Mouse (Mus musculus): ENCODE data around the gene Gm17521. TPM values are rescaled to one million over a fixed set of nuclear protein-coding genes. Genes with fewer than 3 reads are reported as not detected.
"Not testable (repeated sequence)": the region's sequence is repeated elsewhere in the genome, so short reads cannot be mapped to it uniquely, and the experiment has no call there.

The Gm17521 gene
- total RNA-seq (2021): not detected
- long read RNA-seq, experiment 1: 0 reads
- long read RNA-seq, experiment 2: 0 reads

DNA sequence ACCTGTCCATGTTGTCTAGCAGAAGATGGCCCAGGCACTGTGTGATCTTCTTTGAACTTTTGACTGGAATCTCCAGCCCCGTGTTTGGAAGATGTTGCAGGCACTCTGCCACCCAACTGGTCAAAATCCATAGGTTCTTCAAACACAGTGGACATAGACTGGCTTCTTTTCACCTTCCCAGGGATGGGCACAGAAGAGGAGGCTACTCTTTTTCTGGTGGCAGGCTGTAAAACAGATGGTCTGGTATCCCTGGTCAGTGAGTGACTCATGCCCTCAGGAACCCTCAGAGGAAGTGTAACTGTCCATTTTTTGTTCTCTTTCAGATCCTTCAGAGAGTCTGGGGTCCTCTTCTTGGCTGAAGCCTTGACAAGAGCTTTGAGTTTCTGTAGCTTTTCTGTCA lies at the start of gene Gm17521:
Gene Gm17521, minus strand, starts transcription at position 101 of the 400 bp plus-strand sequence.
- DNase-seq: not testable (repeated sequence)

GRCm38 (mm10) chrX:123043956-123044355 lies 14.5 kb upstream of the Gm17521 start:
- DNase-seq: no peak

DNA sequence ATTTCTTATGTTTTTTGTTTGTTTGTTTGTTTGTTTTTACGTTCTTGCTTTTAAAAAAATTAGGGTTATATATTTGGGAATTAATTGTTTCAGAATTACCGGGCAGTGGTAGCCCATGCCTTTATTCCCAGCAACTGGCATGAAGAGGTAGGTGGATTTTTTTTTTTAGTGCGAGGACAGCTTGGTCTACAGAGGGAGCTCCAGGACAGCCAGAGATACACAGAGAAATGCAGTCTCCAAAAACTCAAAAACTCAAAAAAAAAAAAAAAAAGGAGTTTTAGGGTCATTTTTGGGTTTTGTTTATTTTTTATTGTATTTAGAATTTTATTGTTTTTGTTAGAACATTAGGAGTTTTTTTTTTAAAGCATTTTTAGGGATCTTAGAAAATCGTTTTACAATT lies 14.0 kb upstream of the Gm17521 start:
- DNase-seq: no peak

Other genes starting within 250 kb of the Gm17521 start
- gene Cldn34c1, start 73.8 kb upstream of the Gm17521 start, total RNA-seq (2021): 1 to 10 TPM; 2.4 to 4.2 TPM
- gene Srsx, start 192.8 kb upstream of the Gm17521 start, total RNA-seq (2021): not detected
- not detected for gene Gm17577, start 217.2 kb upstream of the Gm17521 start, total RNA-seq (2021)

Data from gastrocnemius, postnatal 10 days (tissue).